Mouse (Mus musculus): ENCODE measurements around the gene Hoxa11. TPM values are rescaled to one million over a fixed set of nuclear protein-coding genes. Genes with fewer than 3 reads are reported as not detected.

Hoxa11 gene
- total RNA-seq, 2 experiments from 2014 or later, result not detected

DNA sequence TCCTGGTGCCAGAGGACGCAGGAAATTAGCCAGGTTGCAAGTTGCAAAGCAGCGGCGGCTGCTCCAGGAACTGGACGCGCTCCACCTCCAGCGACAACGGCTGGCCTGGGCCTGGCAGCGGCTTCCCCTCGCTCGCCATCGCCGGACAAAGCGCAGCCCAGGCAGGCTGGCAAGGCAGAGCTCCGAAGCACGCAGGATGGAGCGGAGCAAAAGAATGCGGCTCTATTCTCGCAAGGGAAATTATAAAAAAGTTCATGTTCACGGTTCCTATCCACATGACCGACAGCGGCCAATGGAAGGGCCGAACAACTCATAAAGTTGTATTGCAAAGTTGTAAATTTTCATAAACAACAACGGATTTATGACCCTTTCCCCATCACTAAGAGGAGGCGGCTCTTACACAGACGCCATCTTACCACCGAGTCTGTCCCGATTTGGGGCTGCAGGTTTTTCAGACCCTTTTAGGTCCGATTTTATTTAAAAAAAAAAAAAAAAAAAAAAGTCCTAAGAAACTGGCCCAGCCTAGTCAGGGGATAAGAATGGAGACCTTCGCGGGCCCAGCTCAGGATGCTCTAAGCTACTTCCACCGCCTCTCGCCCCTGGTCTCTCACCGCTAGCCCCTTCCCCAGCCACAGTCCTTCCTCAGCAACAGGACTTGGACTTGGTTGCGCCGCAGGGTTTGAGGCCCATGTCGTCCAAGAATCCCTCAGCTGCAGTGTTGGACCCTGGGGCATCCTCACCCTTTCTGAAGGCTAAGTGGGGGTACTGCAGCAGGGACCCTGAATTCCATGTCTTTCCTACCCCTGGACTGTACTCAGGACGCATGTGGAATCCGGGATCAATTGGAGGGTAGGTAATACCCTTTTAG, 32.3 kb downstream of the Hoxa11 start, which contains the start of the genes Hoxa3 and Gm28308:
Gene Hoxa3 (minus strand): TSS at position 218 of the 868 bp plus-strand sequence.
Gene Gm28308 (minus strand): TSS at position 221 of the 868 bp plus-strand sequence.
- DNase-seq (ENCODE audit: extremely low spot score in 1 of 2, low spot score in 2 of 2), result no peak
- Histone ChIP-seq H3K4me3 (no peak within 1 kb of the TSS), H3K27ac (no peak within 1 kb of the TSS)

GRCm38 (mm10) chr6:52212556-52213118, 33.0 kb downstream of the Hoxa11 start:
- TF ChIP-seq CTCF (IDR thresholded peaks at IDR 0.05), result no peak
- Histone ChIP-seq H3K4me3 (no peak overlapping the region), H3K27ac (no peak overlapping the region)
- intact Hi-C loops (cut with DNase I), result loop anchor here (1.0 kb wide), 1 partner anchor 1031 kb away; no protein-coding TSS in a partner anchor
- DNase-seq (ENCODE audit: extremely low spot score in 1 of 2, low spot score in 2 of 2), result no peak

More for the DNA sequence above, 32.3 kb downstream of the Hoxa11 start, which contains the start of the genes Hoxa3 and Gm28308:
- intact Hi-C loops (cut with DNase I), result loop anchor here (1.0 kb wide), 1 partner anchor 1032 kb away; no protein-coding TSS in a partner anchor
- no peak for TF ChIP-seq CTCF (IDR thresholded peaks at IDR 0.05)

DNA sequence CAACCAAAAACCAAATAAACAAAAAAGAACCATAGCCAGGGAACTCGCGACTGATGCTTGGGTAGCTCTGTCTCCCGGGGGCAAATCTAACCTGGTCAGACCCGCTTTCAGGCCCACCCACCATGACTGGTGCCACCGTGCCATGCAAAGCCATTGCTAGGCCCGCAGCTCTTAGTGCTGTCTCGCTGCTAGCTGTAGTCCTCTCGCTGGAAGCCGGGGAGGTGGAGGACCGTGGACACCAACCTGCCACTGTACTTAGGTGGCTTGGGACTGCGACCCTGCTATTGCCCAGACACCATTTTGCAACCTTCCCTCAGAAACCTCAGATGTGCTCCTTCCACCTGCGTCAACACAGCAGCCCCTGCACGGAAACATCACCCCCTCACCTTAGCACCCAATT, 33.6 kb downstream of the Hoxa11 start:
- TF ChIP-seq CTCF (IDR thresholded peaks at IDR 0.05), result no peak
- H3K4me3 ChIP-seq, result no peak overlapping the region
- intact Hi-C loops (cut with DNase I), result no loop called here
- DNase-seq (ENCODE audit: extremely low spot score in 1 of 2, low spot score in 2 of 2), result no peak
- H3K27ac ChIP-seq, result no peak overlapping the region

- intact Hi-C loops (cut with DNase I), result no loop called here
- DNase-seq (ENCODE audit: extremely low spot score in 1 of 2, low spot score in 2 of 2), result peak; percentile 42 to 58
- TF ChIP-seq CTCF (IDR thresholded peaks at IDR 0.05), result peak; percentile 87
- H3K27ac ChIP-seq, result no peak overlapping the region
- no peak overlapping the region for H3K4me3 ChIP-seq
Measured at GRCm38 (mm10) chr6:52211170-52211935, 34.3 kb downstream of the Hoxa11 start.

- Histone ChIP-seq H3K27ac (no peak overlapping the region), H3K4me3 (no peak overlapping the region)
- intact Hi-C loops (cut with DNase I), result no loop called here
- DNase-seq (ENCODE audit: extremely low spot score in 1 of 2, low spot score in 2 of 2), result no peak
- TF ChIP-seq CTCF (IDR thresholded peaks at IDR 0.05), result no peak
Measured at GRCm38 (mm10) chr6:52209685-52210046, 35.9 kb downstream of the Hoxa11 start.

DNA sequence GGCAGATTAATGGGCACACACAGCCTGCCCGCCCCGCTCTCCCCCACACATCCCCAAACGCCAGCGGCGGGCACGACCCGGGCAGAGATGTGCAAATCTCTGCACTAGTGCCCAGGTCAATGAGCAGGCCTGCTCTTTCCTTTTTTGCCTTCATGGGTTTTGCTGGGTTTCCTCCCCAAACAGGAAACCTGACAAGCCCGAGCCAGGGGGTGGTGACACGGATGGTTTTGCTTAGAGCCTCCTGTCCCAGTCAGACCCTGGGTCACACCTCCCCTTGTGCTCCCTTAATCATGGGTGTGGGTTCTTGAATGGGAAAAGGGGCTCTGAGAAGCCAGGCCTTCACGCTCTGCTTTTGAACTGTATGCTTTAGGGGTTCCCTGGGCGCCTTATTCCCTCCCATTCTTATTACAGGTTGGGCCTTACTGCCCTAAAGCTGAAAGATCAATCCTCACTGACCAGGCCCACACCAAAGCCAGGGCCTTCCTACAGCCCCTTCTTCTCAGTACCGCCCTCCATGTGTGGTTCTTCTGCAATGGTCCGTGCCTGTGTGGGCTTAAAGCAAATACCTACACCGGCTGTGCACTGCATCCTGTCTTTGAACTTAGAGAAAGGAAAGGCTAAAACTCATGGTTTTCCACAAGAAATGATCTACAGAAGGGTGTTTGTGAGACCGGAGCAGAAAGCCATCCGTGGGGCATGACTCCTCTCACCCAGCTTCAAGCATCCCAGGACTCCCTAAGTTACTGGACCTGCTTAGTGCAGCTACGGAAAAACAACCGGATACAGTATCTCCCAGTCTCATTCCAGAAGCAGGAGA, 36.5 kb downstream of the Hoxa11 start:
- no peak for DNase-seq (ENCODE audit: extremely low spot score in 1 of 2, low spot score in 2 of 2)
- Histone ChIP-seq H3K27ac (no peak overlapping the region), H3K4me3 (no peak overlapping the region)
- intact Hi-C loops (cut with DNase I), result no loop called here
- TF ChIP-seq CTCF (IDR thresholded peaks at IDR 0.05), result no peak

- DNase-seq (ENCODE audit: extremely low spot score in 1 of 2, low spot score in 2 of 2), result no peak
- intact Hi-C loops (cut with DNase I), result no loop called here
- TF ChIP-seq CTCF (IDR thresholded peaks at IDR 0.05), result no peak
- no peak within 1 kb of the TSS for H3K27ac ChIP-seq
- no peak within 1 kb of the TSS for H3K4me3 ChIP-seq
Measured at GRCm38 (mm10) chr6:52208072-52208867, 37.3 kb downstream of the Hoxa11 start, which contains the start of gene Hoxa6. Gene Hoxa6, minus strand, starts transcription at chr6:52208722.

DNA sequence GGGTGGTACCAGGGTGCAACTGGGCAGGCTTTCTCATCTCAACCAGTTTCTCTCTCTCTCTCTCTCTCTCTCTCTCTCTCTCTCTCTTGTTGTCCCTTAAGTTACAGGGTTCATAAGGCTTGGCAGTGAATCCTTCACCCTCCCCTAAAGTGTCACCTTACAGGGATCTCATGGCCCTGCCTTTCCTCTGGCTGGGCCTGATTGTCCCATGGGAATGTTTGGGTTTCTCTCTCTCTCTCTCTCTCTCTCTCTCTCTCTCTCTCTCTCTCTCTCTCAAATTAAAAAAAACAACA, 38.0 kb downstream of the Hoxa11 start:
- Histone ChIP-seq H3K27ac (no peak overlapping the region), H3K4me3 (no peak overlapping the region)
- intact Hi-C loops (cut with DNase I), result no loop called here
- TF ChIP-seq CTCF (IDR thresholded peaks at IDR 0.05), result no peak
- no peak for DNase-seq (ENCODE audit: extremely low spot score in 1 of 2, low spot score in 2 of 2)

DNA sequence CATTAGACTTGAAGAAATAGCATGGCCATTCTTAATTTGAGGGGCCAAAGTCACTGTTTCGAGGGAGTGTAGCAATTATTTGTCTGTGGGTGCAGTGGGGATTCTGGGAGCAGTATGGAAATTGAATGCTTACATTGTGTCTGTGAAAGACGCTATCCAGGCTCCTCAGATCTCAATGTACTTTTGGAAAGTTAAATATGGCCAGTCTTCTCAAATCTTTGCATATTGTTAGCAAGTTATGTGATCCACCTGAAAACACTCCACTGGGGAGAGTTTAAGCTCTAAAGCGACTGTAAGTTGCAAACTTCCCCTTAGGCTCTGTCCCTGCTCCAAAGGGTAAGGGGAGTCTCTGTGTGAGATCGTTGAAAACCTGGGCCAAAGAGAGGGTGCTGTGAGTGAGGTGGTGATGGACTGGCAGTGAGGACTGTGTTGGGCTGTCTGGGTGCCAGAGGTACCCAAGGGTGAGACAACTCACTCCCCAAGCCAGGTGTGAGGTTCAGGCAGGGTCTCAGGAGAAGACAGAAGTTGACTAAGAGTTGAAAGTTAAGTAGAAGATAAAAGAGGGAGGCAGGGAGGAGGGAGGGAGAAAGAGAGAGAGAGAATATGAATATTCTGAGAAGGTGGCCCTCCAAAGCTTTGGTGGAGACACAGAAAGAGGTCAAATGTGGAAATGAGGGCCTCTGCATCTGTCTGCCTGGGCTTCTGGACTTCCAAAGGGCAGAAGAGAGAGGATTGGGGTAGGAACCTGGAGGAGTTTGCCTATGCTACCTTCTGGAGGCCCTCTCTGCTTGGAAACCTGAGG, 38.5 kb downstream of the Hoxa11 start:
- Histone ChIP-seq H3K4me3 (no peak overlapping the region), H3K27ac (no peak overlapping the region)
- DNase-seq (ENCODE audit: extremely low spot score in 1 of 2, low spot score in 2 of 2), result no peak
- intact Hi-C loops (cut with DNase I), result no loop called here
- no peak for TF ChIP-seq CTCF (IDR thresholded peaks at IDR 0.05)
